Mouse (Mus musculus) lung, adult 18-20 months (tissue): ENCODE measurements around the gene Olfr1053.
"Not testable (repeated sequence)": the region's sequence is repeated elsewhere in the genome, so short reads cannot be mapped to it uniquely, and the experiment has no call there.

Source experiments
- DNase-seq, 2 experiments: peaks; one replicate each; pipeline ENCODE4 v3.0.0; 2022; ENCODE audit warnings: mixed read lengths in 2 of 2

Olfr1053 gene

GRCm38 (mm10) chr2:86315184-86315583, at the start of gene Olfr1053:
Gene Olfr1053, minus strand, starts transcription at chr2:86315284.
- DNase-seq, result no peak

DNA sequence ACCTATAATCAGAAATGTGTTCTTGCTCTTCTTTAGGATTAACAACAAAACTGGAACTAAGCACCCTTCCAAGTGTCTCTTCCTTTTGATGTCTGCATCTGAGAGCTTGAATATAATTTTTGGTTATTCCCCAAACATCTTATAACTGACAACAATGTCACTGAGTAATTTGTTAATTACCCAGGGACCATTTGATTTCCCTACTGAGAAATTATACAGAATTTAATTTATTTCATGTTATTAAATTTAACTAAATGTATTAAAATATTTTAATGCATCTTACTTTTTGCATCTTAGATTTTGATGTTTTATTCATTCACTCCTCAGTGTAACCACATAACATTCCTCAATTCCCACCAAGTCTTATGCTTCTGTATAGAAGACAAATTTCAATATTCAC, 47.3 kb upstream of the Olfr1053 start, which contains the start of gene Olfr1056:
Olfr1056 (minus strand) TSS at position 101 of the 400 bp plus-strand sequence.
- DNase-seq, result no peak

- not testable (repeated sequence) for DNase-seq
Observed at GRCm38 (mm10) chr2:86351751-86352150, 36.7 kb upstream of the Olfr1053 start.

DNA sequence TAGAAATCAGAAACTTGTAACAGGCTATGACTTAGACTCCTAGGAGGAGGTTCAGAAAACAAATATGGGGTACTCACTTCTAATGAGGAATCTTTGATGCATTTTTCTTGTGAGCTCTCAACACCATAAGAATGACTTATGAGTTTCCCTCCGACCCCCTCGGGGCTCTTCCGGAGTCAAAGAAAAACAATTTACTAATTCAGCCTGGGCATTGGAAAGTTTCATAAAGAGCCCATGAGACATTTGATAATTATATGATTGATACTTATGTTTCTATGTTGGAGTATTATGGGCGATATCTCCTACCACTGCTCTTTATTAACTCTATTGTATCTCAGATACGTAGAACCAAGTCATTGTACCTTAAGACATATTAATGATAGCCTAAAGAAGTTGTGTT, 35.1 kb upstream of the Olfr1053 start, which contains the start of gene Olfr1055:
Olfr1055 (minus strand) TSS at position 101 of the 400 bp plus-strand sequence.
- DNase-seq, result no peak

DNA sequence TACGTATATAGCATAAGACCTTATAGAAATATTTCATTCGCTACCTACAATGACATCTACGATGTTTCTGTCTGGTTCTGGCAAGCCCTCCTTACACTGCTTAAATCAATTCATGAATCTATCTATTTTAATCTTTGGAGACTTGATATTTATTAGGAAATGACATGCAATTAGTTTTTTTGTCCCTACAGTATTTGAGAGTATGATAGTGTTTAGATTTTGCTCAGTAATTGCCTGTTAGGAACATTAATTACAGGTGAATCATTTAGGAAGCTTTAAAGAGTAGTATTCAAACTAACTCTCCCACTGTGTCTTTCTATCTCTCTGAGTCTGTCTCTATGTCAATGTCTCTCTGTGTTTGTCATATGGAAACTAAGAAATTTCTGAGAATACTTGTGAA, 20.2 kb upstream of the Olfr1053 start, which contains the start of gene Olfr1054:
Olfr1054 (minus strand) TSS at position 101 of the 400 bp plus-strand sequence.
- no peak for DNase-seq

- DNase-seq, result no peak
Observed at GRCm38 (mm10) chr2:86292155-86292554, 22.9 kb downstream of the Olfr1053 start, which contains the start of gene Olfr1052. Gene Olfr1052, plus strand, starts transcription at chr2:86292455.

DNA sequence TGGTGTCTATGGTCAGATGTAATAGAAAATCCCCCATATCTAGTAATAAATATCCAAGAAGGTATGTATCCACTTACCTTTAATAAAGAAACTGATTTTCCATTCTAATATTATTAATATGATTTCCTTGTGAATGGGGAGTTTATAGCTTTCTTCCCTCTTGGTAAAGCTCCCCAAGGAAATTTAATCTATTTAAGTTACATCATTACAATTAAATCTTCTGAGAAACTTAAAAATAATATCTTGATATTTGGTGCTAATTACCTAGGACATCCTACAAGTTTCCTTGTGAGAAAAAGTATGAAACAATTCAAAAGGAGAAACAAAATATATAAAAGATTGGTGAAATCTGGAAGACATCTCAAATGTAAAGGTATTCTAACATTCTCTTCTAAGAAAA, 36.1 kb downstream of the Olfr1053 start, which contains the start of gene Olfr1051:
Olfr1051 (minus strand) TSS at position 101 of the 400 bp plus-strand sequence.
- not testable (repeated sequence) for DNase-seq
